Mouse (Mus musculus) intestine, postnatal 0 days (tissue): ENCODE measurements around the gene Mfap2. TPM values are rescaled to one million over a fixed set of nuclear protein-coding genes. Genes with fewer than 3 reads are reported as not detected.

ENCODE experiments used
- ATAC-seq: fragments of 200-750 bp; cut with Nextera tagmentation; 2 replicates; pipeline ENCODE4 v1.8.0; 2017; ENCODE audit warnings: mild to moderate bottlenecking, moderate TSS enrichment, moderate library complexity
- H3K27ac ChIP-seq: fragments of 300-500 bp; sonication (generic); 2 replicates; pipeline ENCODE4 v1.5.1; 2014; ENCODE audit warnings: mild to moderate bottlenecking, low read depth, low read length, moderate library complexity
- H3K27me3 ChIP-seq: fragments of 300-500 bp; sonication (generic); replicated peaks from 2 replicates; pipeline ENCODE4 v1.6.1; 2014; ENCODE audit warnings: low read length, mixed read lengths; ENCODE audit not compliant: control insufficient read depth, insufficient read depth
- H3K36me3 ChIP-seq: fragments of 300-500 bp; sonication (generic); 2 replicates; pipeline ENCODE4 v1.6.1; 2014; ENCODE audit warnings: mild to moderate bottlenecking, moderate library complexity; ENCODE audit not compliant: control insufficient read depth, insufficient read depth
- H3K4me1 ChIP-seq: fragments of 300-500 bp; sonication (generic); replicated peaks from 2 replicates; pipeline ENCODE4 v1.6.1; 2014; ENCODE audit warnings: antibody characterized with exemption, low read length, mixed read lengths; ENCODE audit not compliant: control insufficient read depth, insufficient read depth
- H3K4me2 ChIP-seq: fragments of 300-500 bp; sonication (generic); replicated peaks from 2 replicates; pipeline ENCODE4 v1.6.1; 2014; ENCODE audit warnings: low read depth, mild to moderate bottlenecking, moderate library complexity
- H3K4me3 ChIP-seq: fragments of 300-500 bp; sonication (generic); 2 replicates; pipeline ENCODE4 v1.5.1; 2014; ENCODE audit warnings: low read depth, low read length
- H3K9ac ChIP-seq: fragments of 300-500 bp; sonication (generic); 2 replicates; pipeline ENCODE4 v1.6.1; 2014; ENCODE audit warnings: mild to moderate bottlenecking, low read depth, low read length
- H3K9me3 ChIP-seq: fragments of 300-500 bp; sonication (generic); 2 replicates; pipeline ENCODE4 v1.6.1; 2016; ENCODE audit warnings: mixed run types; ENCODE audit not compliant: control insufficient read depth
- CTCF ChIP-seq: sonication (generic); IDR thresholded peaks from 2 replicates; pipeline ENCODE4 v1.5.1; 2016; ENCODE audit warnings: low read depth, mild to moderate bottlenecking, control low read depth, antibody characterized with exemption, moderate library complexity
- WGBS: fragments of 180-500 bp; shearing (Covaris S2); extraction: QIAGEN DNeasy Blood & Tissue Kit; methylation state at CpG from one replicate; pipeline ENCODE4 v1.1.7; 2014; 5-methylcytosine and 5-hydroxymethylcytosine counted together
- polyA plus RNA-seq: library from polyadenylated mRNA; unstranded; fragments of >200 nt; fragmentation: Nextera tagmentation; extraction: Ambion mirVana; gene quantifications from 2 replicates; pipeline ENCODE4 v1.2.1, GENCODE M21; 2015

Gene Mfap2
- polyA plus RNA-seq, 1 experiment from 2014 or later = 138 TPM

DNA sequence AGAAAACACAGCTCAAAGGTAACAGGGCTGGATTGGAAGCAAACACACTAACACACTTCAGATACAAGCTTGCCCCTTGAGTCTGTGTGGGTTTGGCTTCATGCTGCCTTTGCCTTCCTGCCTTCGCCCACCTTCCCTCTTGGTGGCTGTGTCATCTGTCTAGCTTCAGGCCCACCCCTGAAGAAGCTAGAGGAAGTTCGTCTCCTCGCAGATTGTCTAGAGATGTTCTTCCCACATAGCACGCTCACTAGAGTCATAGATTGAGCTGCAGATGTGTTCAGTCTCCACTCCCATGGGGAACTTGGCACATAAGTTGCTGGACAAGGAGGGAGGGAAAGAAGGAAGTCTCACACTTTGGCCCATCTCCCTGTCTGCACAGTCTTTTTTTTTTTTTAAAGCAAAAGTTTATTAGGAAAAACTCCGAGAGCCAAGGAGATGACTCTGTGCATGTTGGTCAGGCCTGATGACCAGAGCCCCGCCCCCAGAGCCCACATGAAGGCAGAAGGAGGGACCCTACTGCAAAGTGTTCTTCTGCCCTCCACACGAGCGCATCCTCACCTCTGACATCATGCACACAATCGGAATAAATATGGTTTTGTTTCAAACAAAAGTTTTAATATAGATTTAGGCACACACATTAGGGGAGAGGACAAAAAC is 46.1 kb upstream of the Mfap2 start:
- no peaks in the 10 kb centered on the region for H3K27me3 ChIP-seq
- no peak for ATAC-seq
- WGBS = 73% methylated on average over 9 of the region's 9 CpGs

DNA sequence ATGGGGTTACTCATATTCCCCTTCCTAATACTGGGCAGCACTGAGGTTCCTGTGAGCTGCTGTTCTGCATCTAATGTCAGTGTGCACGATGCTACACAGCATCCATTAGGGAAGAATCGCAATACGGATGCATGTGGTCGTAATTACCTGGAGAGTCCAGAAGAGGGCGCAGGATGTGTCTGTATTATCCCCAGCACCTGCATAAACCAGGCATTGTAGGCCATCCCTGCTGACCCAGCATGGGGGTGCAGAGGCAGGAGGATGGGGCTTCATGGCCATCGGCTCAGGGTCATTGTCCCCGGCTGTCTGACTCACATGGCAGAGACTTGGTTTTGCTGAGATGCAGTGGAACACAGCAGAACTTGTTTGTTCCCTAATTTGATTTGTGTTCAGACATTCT is 45.6 kb upstream of the Mfap2 start:
- WGBS = 16% methylated on average over 7 of the region's 7 CpGs
- Histone ChIP-seq H3K9me3 (no peaks in the 10 kb centered on the region), H3K9ac (no peak overlapping the region), H3K4me3 (no peak overlapping the region), H3K27ac (no peak overlapping the region), H3K27me3 (no peaks in the 10 kb centered on the region), H3K4me2 (no peak overlapping the region), H3K36me3 (peaks cover 27% of the 10 kb centered on the region; the same call in 1 of the 2 replicates), H3K4me1 (no peaks in the 10 kb centered on the region; the same call in 1 of the 2 replicates)
- no peak for ATAC-seq
- peak; percentile 96 for TF ChIP-seq CTCF

More for the DNA sequence above, 46.1 kb upstream of the Mfap2 start:
- H3K9me3 ChIP-seq = no peaks in the 10 kb centered on the region
- H3K9ac ChIP-seq = no peak overlapping the region
- no peaks in the 10 kb centered on the region; the same call in 1 of the 2 replicates for H3K4me1 ChIP-seq
- H3K4me2 ChIP-seq = 0 out of 2 replicates have a peak overlapping the region, but pooled peaks have one; percentile 0
- H3K4me3 ChIP-seq = no peak overlapping the region
- no peak for TF ChIP-seq CTCF
- peak overlapping the region; percentile 36 for H3K27ac ChIP-seq
- H3K36me3 ChIP-seq = peaks cover 22% of the 10 kb centered on the region; the same call in 1 of the 2 replicates

DNA sequence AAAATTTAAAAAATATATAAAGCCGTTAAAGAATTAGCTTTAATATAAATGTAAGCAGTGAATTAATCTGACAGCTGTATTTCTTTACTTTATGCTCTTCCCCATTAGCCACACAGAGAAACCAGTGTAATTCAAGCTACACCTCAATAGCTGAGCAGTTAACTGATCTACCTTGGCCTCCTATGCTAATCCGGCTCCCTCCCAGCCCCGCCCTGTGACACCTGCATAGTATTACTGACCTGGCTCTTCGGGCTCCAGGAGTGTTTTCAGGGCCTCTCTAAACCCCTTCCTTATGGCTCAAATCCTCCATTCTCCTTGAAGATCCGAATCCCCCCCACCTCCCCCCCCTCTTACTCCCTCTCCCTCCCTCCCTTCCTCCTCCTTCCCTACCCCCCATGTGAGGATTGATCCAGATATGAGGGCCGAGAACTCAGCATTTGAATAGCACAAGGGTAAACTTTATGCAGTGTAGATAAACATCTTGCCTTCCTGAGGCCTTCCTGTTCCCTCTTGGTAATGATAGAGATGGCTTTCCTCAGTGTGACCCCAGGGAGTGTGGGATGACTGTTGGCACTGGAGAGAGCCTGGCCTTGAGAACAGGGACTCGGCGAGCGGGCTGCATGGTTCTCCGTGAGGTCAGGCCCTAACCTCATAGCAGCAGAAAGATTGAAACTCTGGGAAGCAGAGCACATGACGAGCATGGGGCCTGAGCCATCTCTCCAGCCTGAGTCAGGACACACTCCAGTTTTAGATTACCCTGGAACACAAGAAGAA is 42.6 kb upstream of the Mfap2 start:
- H3K27me3 ChIP-seq = no peaks in the 10 kb centered on the region
- H3K9ac ChIP-seq = no peak overlapping the region
- ATAC-seq = no peak
- no peak for TF ChIP-seq CTCF
- WGBS = 65% methylated on average over 11 of the region's 11 CpGs
- no peak overlapping the region for H3K4me3 ChIP-seq
- peak overlapping the region; percentile 35 for H3K27ac ChIP-seq
- no peaks in the 10 kb centered on the region for H3K4me1 ChIP-seq
- peaks cover 55% of the 10 kb centered on the region for H3K36me3 ChIP-seq
- no peak overlapping the region for H3K4me2 ChIP-seq
- no peaks in the 10 kb centered on the region for H3K9me3 ChIP-seq

DNA sequence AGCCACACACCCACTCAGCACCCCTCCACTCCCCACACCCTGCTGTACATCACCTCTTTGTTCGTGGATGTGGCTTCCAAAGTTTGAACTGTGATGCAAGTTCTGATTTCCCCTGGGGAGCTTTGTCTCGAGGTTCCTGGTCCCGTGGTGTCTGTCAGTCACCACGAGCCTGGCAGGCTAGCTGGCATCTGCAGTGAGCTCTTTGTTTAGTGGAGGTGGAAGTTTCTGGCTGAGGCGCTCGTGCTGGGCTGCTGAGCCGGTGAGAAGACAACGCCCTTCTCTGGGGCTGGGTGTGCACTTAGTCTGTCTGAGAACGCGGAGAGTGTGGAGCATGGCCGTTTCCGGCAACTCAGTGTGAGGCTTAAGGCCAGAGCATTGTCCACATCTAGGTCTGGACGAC is 38.5 kb upstream of the Mfap2 start:
- TF ChIP-seq CTCF = no peak
- 0 out of 2 replicates have a peak, but pooled peaks cover 7% of the 10 kb centered on the region for H3K4me1 ChIP-seq
- peaks cover 84% of the 10 kb centered on the region for H3K36me3 ChIP-seq
- H3K9ac ChIP-seq = no peak overlapping the region
- 84% methylated on average over 13 of the region's 13 CpGs for WGBS
- no peak overlapping the region for H3K4me2 ChIP-seq
- ATAC-seq = no peak
- no peaks in the 10 kb centered on the region for H3K9me3 ChIP-seq
- no peak overlapping the region for H3K4me3 ChIP-seq
- H3K27ac ChIP-seq = no peak overlapping the region
- no peaks in the 10 kb centered on the region for H3K27me3 ChIP-seq

DNA sequence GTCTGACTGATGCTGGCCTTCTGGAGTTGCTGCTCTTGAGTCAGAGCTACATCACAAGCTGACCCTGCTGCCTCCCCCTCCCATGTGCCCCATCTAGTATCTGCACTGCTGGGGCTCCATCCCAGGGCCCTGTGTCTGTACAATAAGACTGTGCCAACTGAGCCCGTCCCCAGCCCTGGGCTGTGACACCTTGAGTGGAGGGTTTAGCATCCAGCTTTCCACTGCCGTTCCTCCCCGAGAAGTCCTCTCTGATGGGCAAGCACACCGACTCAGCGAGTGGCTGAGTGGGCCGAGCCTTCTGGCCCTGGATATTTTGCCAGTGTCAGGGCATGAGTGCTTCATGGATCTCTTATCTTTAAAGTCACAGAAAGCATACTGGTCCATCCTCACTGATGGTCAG is 35.8 kb upstream of the Mfap2 start:
- H3K4me1 ChIP-seq = peaks cover 16% of the 10 kb centered on the region
- TF ChIP-seq CTCF = no peak
- no peak overlapping the region for H3K9ac ChIP-seq
- 95% methylated on average over 6 of the region's 6 CpGs for WGBS
- H3K4me3 ChIP-seq = no peak overlapping the region
- H3K27ac ChIP-seq = no peak overlapping the region
- H3K36me3 ChIP-seq = peaks cover 81% of the 10 kb centered on the region
- no peaks in the 10 kb centered on the region for H3K9me3 ChIP-seq
- ATAC-seq = no peak
- no peaks in the 10 kb centered on the region for H3K27me3 ChIP-seq
- H3K4me2 ChIP-seq = no peak overlapping the region

- Histone ChIP-seq H3K27me3 (no peaks in the 10 kb centered on the region), H3K4me1 (peaks cover 16% of the 10 kb centered on the region), H3K9ac (no peak overlapping the region), H3K36me3 (peaks cover 78% of the 10 kb centered on the region), H3K4me2 (no peak overlapping the region), H3K4me3 (no peak overlapping the region), H3K9me3 (no peaks in the 10 kb centered on the region), H3K27ac (no peak overlapping the region)
- ATAC-seq = no peak
- TF ChIP-seq CTCF = no peak
- WGBS = 81% methylated on average over 7 of the region's 7 CpGs
These were observed 34.9 kb upstream of the Mfap2 start for GRCm38 (mm10) chr4:140975356-140975755.
